Mouse (Mus musculus) limb, embryonic 10.5 days (tissue): ENCODE measurements around the gene Stard3nl. TPM values are rescaled to one million over a fixed set of nuclear protein-coding genes. Genes with fewer than 3 reads are reported as not detected.

Experiments
- DNase-seq: peaks from one replicate; pipeline ENCODE4 v3.0.0-alpha.2; 2017; ENCODE audit warnings: low spot score
- H3K27ac ChIP-seq: fragments of 300-500 bp; sonication (generic); 2 replicates; pipeline ENCODE4 v1.5.1; 2016; ENCODE audit warnings: mild to moderate bottlenecking
- H3K27me3 ChIP-seq: fragments of 300-500 bp; sonication (generic); 2 replicates; pipeline ENCODE4 v1.6.1; 2016; ENCODE audit warnings: low read depth, mild to moderate bottlenecking; ENCODE audit not compliant: poor library complexity, severe bottlenecking
- H3K36me3 ChIP-seq: fragments of 300-500 bp; sonication (generic); 2 replicates; pipeline ENCODE4 v1.6.1; 2016; ENCODE audit warnings: mild to moderate bottlenecking, moderate library complexity
- H3K4me1 ChIP-seq: fragments of 300-500 bp; sonication (generic); 2 replicates; pipeline ENCODE4 v1.6.1; 2016
- H3K4me3 ChIP-seq: fragments of 300-500 bp; sonication (generic); 2 replicates; pipeline ENCODE4 v1.5.1; 2016; ENCODE audit warnings: mild to moderate bottlenecking, moderate library complexity
- H3K9me3 ChIP-seq: fragments of 300-500 bp; sonication (generic); replicated peaks from 2 replicates; pipeline ENCODE4 v1.6.1; 2016; ENCODE audit warnings: mild to moderate bottlenecking
- whole genome bisulfite sequencing: fragments of 180-500 bp; shearing (Covaris S2); methylation state at CpG from one replicate; pipeline ENCODE4 v1.1.7; 2016; 5-methylcytosine and 5-hydroxymethylcytosine counted together
- polyA plus RNA-seq: library from polyadenylated mRNA; unstranded; fragments of >200 nt; fragmentation: Nextera tagmentation; extraction: Ambion mirVana; gene quantifications from 2 replicates; pipeline ENCODE4 v1.2.1, GENCODE M21; 2016

Stard3nl gene
- 98.4 and 100 TPM in 2 replicates for polyA plus RNA-seq

DNA sequence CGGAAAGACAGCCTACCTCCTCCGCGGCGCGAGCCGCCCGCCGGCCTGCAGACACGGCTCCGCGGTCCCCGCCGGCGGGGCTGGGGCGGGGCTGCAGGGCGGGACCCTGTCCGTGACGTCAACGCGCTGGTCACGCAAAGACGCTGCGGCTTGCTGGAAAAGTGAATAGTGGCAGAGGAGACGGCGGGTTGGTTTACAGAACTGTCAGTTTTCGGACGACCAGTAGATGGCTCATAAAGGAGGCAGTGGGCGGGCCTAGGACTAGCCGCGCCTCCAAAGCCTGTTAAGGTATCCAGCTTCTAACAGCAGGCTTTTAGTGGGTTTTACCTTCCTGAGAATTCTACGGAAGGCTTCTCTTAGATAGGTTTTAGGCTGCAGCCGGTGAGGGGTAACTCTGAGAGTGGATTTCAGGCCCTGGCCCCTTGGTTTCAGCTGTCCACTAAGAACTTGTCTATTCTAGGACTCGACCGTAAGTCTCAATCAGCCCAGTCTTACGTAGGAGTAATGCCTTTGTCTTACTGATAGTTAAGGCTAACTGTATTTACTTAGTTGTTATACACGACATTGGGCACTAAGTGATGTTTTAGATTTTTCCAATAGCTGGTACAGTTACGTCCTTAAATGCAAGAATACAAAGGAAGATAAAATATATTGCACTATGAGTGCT lies at the start of gene Stard3nl:
Stard3nl (minus strand) TSS at position 108 of the 667 bp plus-strand sequence.
- Histone ChIP-seq H3K36me3 (no peaks in the 10 kb centered on the region), H3K9me3 (no peaks in the 10 kb centered on the region), H3K4me1 (peaks cover 14% of the 10 kb centered on the region), H3K27ac (peak within 1 kb of the TSS; percentile 97), H3K27me3 (no peaks in the 10 kb centered on the region), H3K4me3 (peak within 1 kb of the TSS; percentile 96)
- WGBS, result 2% methylated on average over 37 of the region's 37 CpGs
- peak; percentile 98 for DNase-seq

DNA sequence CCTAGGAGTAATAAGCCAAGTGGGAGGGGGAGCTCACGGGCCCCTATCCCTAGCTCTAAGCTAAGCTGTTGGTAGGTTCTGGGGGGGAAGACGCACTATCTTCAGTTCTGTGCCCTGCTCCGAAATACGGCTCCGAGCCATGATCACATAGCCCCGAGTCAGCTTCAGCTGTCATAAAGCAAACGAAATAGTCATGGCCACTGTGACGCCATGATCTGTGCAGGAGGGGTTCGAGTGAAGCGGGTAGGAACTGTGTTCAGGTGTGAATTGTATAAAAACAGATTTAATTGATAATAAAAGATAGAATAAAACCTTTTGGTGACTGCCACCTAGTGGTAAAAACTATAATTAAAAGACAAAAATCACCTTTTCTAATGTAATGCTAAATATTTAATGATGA lies 42.4 kb upstream of the Stard3nl start:
- DNase-seq, result peak; percentile 32
- no peaks in the 10 kb centered on the region for H3K4me1 ChIP-seq
- no peaks in the 10 kb centered on the region for H3K36me3 ChIP-seq
- H3K27me3 ChIP-seq, result no peaks in the 10 kb centered on the region
- H3K27ac ChIP-seq, result no peak overlapping the region
- WGBS, result 83% methylated on average over 10 of the region's 10 CpGs
- no peak overlapping the region for H3K4me3 ChIP-seq
- H3K9me3 ChIP-seq, result no peaks in the 10 kb centered on the region

DNA sequence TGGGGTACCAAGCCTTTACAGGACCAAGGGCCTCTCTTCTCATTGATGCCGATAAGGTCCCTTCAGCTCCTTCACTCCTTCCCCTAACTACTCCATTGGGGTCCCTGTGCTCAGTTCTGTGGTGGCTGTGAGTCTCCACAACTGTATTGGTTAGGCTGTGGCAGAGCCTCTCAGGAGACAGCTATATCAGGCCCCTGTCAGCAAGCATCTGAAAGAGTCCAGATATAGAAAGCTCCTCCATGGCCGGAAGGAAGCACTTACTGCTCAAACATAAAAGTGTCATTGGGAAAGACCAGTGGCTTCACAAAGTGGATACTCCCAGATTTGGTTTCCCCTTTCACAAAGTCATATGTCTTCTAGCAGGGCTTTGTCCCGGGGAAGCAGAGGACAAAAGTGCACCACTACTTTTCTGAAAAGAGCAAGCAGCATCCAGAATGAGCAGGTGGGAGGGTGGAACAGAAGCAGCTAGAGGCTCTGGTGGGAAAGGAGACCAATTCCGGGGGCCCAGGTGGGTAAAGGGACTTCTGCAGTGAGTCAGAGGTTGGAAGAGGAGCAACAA lies 34.3 kb upstream of the Stard3nl start:
- H3K27ac ChIP-seq, result no peak overlapping the region

DNA sequence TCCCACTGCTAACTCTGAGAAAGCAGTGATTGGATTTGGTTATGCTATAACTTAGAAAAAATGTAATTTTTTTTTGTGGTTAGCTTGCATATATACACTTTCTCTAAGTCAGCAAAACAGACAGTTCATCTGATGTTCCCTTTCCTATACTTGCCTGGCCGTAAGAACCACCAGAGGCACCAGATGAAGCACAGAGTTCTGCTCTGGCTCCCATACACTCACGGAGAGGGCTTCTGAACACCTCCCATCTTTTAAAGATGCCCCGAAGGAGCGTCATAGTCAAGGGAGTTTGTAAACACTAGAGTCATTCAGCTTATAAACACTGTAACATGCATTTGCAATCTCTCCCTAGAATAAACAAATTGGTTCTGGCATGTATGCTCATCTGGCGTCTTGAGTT lies 32.5 kb upstream of the Stard3nl start:
- WGBS, result 72% methylated on average over 5 of the region's 5 CpGs
- H3K4me1 ChIP-seq, result no peaks in the 10 kb centered on the region
- DNase-seq, result no peak

More for the DNA sequence above, 34.3 kb upstream of the Stard3nl start:
- no peaks in the 10 kb centered on the region for H3K27me3 ChIP-seq
- H3K4me3 ChIP-seq, result no peak overlapping the region
- no peaks in the 10 kb centered on the region for H3K9me3 ChIP-seq
- no peaks in the 10 kb centered on the region for H3K4me1 ChIP-seq
- DNase-seq, result no peak
- WGBS, result 68% methylated on average over 4 of the region's 4 CpGs
- H3K36me3 ChIP-seq, result no peaks in the 10 kb centered on the region

DNA sequence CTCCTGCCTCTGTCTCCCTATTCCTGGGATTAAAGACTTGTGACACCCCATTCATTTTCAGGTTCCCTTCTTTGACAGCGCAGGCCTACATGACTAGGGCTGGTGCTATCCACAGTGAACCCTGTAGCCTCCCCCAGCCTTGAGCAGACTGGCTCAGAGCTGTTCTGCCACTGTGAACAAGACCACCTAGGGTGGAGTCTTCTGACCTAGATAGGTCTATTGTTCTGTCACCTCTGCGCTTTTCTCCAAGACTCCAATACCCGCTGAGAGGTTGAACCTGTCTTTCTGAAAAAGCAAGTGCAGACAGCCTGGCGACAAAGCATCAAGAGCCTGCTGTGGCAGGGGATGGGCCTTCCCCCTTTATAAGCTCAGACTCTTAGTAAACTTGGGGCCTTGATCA lies 29.0 kb upstream of the Stard3nl start:
- WGBS, result 90% methylated on average over 4 of the region's 4 CpGs
- Histone ChIP-seq H3K4me3 (no peak overlapping the region), H3K9me3 (no peaks in the 10 kb centered on the region), H3K27ac (no peak overlapping the region), H3K36me3 (no peaks in the 10 kb centered on the region), H3K27me3 (no peaks in the 10 kb centered on the region), H3K4me1 (no peaks in the 10 kb centered on the region)
- no peak for DNase-seq

More for the DNA sequence above, 32.5 kb upstream of the Stard3nl start:
- no peaks in the 10 kb centered on the region for H3K27me3 ChIP-seq
- H3K36me3 ChIP-seq, result no peaks in the 10 kb centered on the region
- no peak overlapping the region for H3K27ac ChIP-seq
- H3K4me3 ChIP-seq, result no peak overlapping the region
- H3K9me3 ChIP-seq, result no peaks in the 10 kb centered on the region

DNA sequence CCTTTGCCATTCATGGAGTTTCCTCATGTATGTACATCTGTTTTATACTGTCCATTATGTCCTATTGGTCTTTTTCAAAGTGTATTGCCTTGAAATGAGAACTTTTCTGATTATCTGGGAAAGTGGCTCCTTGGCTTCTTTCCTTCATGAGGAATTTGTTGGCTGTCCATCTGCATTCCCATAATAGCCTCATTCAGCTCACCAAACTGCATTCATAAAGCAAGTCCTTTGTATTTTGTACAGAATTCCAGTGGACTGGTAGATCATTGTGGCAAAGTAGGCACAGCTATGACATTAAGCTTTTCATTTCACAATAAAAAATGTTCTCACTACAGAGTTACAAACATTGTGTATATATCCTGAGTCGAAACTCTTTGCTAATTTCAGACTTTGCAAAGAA lies 26.9 kb upstream of the Stard3nl start:
- Histone ChIP-seq H3K27ac (no peak overlapping the region), H3K4me1 (no peaks in the 10 kb centered on the region), H3K36me3 (no peaks in the 10 kb centered on the region), H3K4me3 (no peak overlapping the region), H3K9me3 (no peaks in the 10 kb centered on the region), H3K27me3 (no peaks in the 10 kb centered on the region)
- WGBS, result 91% methylated on average over 1 of the region's 1 CpGs
- no peak for DNase-seq

DNA sequence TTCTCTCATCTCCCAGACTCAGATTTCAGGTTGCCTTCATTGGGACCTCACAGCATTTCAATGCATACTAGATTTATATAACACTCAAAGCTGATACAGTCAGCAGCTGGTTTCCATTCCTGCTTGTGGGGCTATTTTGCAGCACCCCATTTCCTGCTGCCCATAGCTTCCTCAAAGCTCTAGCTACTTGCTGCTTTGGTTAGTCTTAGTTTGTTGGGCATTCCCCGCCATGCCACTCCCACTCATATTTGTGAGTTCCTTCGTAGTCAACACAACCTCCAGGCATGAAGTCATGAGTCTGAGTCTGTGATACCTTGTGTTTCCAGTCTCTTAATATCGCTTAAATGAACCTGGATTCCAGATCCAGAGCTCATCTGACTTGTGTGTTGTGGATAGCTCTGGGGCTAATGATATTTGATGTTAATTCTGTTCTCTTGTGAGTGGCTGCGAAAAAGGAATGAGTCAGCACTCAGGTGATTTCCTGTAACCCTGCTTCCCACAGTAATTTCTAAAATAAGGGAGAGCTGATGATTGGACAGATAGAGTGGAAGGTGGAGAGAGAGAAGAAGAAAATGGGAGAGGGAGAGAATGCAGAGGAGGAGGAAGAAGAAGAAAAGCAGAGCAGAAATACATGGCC lies 22.4 kb upstream of the Stard3nl start:
- Histone ChIP-seq H3K36me3 (no peaks in the 10 kb centered on the region), H3K9me3 (no peaks in the 10 kb centered on the region), H3K27ac (no peak overlapping the region), H3K27me3 (no peaks in the 10 kb centered on the region), H3K4me1 (no peaks in the 10 kb centered on the region), H3K4me3 (no peak overlapping the region)
- 91% methylated on average over 4 of the region's 4 CpGs for WGBS
- no peak for DNase-seq

DNA sequence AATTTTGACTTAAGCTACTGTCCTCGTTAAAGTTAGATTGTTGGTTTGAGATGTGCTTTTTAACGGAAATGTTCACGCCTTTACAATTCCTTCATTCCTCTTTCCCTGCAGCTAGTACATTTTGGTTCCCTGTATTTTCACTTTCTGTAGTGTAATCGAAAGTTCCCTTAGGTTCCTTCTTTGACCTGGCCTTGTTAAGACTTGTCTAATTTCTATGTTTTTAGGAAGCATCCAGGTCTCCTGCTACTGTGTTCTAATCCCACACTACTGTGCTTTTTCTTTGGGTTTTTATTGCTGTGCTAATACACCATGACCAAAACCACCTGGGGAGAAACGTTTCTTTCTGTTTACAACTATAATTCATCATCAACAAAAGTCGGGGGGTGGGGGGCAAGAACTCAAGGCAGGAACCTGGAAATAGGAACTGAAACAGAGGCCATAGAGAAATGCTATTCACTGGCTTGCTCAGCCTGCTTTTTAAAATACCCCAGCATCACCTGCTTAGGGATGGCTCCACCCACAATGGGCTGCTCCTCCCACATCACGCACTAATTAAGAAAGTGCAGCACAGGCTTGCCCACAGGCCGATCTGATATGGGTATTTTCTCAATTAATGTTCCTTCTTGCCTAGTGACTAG lies 20.4 kb upstream of the Stard3nl start:
- no peak overlapping the region for H3K27ac ChIP-seq
- H3K9me3 ChIP-seq, result no peaks in the 10 kb centered on the region
- H3K4me3 ChIP-seq, result no peak overlapping the region
- 71% methylated on average over 8 of the region's 8 CpGs for WGBS
- H3K27me3 ChIP-seq, result no peaks in the 10 kb centered on the region
- no peaks in the 10 kb centered on the region for H3K4me1 ChIP-seq
- DNase-seq, result no peak
- no peaks in the 10 kb centered on the region for H3K36me3 ChIP-seq

DNA sequence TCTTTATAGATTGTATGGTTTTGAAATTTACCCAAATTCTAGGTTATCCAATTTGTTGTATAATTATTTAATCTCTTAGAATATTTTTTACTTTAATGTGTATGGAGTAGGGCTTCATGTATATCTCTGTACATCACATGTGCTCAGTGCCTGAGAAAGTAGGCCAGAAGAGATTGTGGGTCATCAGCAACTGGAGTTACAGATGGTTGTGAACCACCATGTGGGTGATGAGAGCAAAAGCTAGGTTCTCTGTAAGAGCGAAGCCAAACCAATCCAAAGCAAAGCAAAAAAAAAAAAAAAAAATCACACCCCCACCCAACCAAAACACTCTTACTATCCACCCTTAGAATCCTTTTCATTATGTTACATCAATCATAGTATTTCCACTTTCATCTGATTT lies 19.7 kb upstream of the Stard3nl start:
- DNase-seq, result no peak
- Histone ChIP-seq H3K9me3 (no peaks in the 10 kb centered on the region), H3K27ac (no peak overlapping the region), H3K36me3 (no peaks in the 10 kb centered on the region), H3K4me3 (no peak overlapping the region), H3K27me3 (no peaks in the 10 kb centered on the region), H3K4me1 (no peaks in the 10 kb centered on the region)
- WGBS, result 82% methylated on average over 1 of the region's 1 CpGs

DNA sequence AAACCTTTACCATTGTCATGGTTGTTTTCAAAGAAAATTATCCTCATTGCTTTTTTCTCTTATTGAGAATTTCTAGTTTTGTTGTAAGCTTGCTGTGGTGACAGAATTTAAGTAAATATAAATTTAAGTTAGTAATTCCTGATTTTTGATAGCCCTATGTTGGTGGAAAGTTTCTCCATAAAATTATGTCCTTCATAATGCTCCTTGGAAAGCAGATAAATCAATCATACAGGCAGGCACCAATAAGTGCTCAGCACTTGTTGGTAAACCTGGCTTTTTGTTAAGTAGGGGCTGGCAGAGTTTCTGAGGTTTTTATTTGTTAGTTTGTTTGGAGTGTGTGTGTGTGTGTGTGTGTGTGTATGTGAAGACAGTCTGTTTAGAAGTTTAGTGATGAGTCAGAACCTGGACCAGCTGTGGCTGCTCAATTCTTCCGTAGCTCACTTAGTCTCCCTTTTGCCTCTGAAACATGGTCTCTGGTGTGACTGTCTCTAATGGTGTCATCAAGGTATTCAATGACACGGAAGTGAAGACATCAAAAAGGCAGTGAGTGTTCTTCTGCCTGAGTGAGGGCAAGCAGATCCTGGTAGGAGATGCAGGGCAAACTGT lies 16.8 kb upstream of the Stard3nl start:
- WGBS, result 87% methylated on average over 2 of the region's 2 CpGs
- Histone ChIP-seq H3K9me3 (no peaks in the 10 kb centered on the region), H3K36me3 (no peaks in the 10 kb centered on the region), H3K27me3 (no peaks in the 10 kb centered on the region), H3K27ac (no peak overlapping the region), H3K4me1 (no peaks in the 10 kb centered on the region), H3K4me3 (no peak overlapping the region)
- no peak for DNase-seq

DNA sequence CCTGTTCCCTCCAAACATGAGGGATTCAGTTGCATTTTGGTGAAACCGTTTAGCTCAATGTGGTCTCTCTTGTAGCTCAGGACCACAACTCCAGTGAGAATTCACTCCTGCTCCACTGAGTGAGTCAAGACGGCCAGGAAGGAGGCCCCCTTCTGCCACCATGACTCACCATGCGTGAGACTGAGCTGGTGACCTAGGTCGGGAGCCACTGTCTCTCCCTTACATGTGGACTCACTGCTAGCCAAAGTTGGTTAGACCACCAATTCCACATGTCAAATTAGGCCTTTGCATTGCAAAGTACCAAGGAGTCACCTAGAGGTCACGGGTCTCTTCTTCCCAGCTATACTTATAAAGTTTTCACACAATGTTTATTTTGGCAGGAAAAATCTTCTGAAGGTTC lies 16.3 kb upstream of the Stard3nl start:
- Histone ChIP-seq H3K4me3 (no peak overlapping the region), H3K27me3 (no peaks in the 10 kb centered on the region), H3K9me3 (no peaks in the 10 kb centered on the region), H3K4me1 (no peaks in the 10 kb centered on the region), H3K36me3 (no peaks in the 10 kb centered on the region), H3K27ac (no peak overlapping the region)
- no peak for DNase-seq
- WGBS, result 90% methylated on average over 5 of the region's 5 CpGs

DNA sequence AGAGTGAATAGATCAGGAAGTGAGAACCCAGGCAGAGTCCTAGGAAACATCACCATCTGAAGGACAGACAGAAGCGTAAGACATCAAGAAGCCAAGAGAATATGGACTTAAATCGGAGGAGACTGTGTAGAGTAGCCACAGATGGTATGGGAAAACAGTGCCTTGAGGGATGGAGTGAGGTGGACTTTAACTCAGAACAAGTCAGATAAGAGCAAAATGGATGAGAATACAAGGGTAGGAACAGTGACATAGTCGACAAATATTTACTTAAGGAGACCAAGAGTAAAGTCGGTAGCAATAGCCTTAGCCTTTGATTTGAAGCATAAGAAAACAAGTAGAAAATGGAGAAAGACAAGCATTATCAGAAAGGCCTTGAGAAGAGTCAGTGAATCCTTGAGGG lies 15.1 kb upstream of the Stard3nl start:
- H3K27me3 ChIP-seq, result no peaks in the 10 kb centered on the region
- no peaks in the 10 kb centered on the region for H3K4me1 ChIP-seq
- H3K27ac ChIP-seq, result no peak overlapping the region
- no peaks in the 10 kb centered on the region for H3K36me3 ChIP-seq
- H3K4me3 ChIP-seq, result no peak overlapping the region
- 89% methylated on average over 4 of the region's 4 CpGs for WGBS
- H3K9me3 ChIP-seq, result no peaks in the 10 kb centered on the region
- no peak for DNase-seq

DNA sequence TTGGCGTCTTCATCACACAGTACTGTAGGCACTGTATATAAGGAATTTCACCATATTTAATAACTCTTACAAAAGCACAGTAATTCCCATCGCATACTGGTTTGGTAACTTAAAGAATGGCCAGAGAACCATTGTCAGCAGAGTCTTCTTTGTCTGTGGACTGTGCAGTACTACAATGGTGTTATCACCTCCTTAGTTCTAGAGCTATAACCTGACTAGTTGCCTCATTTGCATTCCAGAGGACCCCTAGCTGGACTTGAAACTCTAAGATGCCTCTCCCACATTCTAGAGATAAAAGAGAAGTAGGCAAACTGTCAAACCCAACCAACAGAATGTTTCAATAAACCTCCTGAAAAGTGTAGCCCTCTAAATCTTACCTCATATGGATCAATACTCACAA lies 12.4 kb upstream of the Stard3nl start:
- Histone ChIP-seq H3K9me3 (no peaks in the 10 kb centered on the region), H3K4me1 (no peaks in the 10 kb centered on the region), H3K27ac (no peak overlapping the region), H3K36me3 (no peaks in the 10 kb centered on the region), H3K27me3 (no peaks in the 10 kb centered on the region), H3K4me3 (no peak overlapping the region)
- 91% methylated on average over 2 of the region's 2 CpGs for WGBS
- no peak for DNase-seq
